Mouse (Mus musculus): ENCODE data around the gene Ciao2a. TPM values are rescaled to one million over a fixed set of nuclear protein-coding genes. Genes with fewer than 3 reads are reported as not detected.

Ciao2a gene
- polyA plus RNA-seq, 1 experiment, result 27.0 TPM

DNA sequence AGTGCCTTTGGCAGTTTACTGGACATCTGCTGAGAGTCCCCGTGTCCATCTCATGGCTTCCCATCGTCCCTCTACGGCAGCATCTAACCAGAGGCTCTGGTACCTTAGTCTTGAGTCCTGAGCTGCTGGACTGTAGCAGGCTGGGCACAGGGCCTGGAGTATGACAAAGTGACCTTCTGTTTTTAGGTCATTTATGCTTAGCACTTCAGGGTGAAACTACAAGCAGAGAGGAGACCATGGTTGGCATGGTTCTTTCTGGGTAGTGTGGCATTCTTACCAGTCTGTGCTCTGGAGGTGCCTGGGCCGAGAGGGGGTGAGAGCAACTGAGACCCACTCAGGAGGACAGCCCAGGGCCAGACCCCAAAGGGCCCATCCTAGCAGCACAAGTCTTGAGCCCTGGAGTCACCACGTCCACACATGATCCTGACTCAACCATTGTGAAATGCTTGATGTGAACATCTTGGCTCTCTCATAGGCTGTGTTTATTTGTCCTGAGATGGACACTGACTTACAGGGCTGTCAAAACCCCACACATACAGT is 47.0 kb downstream of the Ciao2a start:
- H3K4me1 ChIP-seq (ENCODE audit: control insufficient read depth, insufficient read depth, low read length), result peaks cover 3% of the 10 kb centered on the region
- no peak overlapping the region for H3K4me3 ChIP-seq (replicated peaks; ENCODE audit: control insufficient read depth, low read depth, low read length)
- WGBS, result 90% methylated on average over 5 of the region's 5 CpGs
- no peak for TF ChIP-seq CTCF (IDR thresholded peaks at IDR 0.05; ENCODE audit: control insufficient read depth, insufficient read depth, low read length)
- TF ChIP-seq POLR2A (IDR thresholded peaks at IDR 0.05; ENCODE audit: borderline replicate concordance, control insufficient read depth, low read depth, low read length), result no peak
- no peak overlapping the region for H3K27ac ChIP-seq (ENCODE audit: control insufficient read depth, insufficient read depth, low read depth, low read length, poor library complexity)

GRCm38 (mm10) chr9:66174985-66175384 is 48.6 kb downstream of the Ciao2a start:
- TF ChIP-seq POLR2A (IDR thresholded peaks at IDR 0.05; ENCODE audit: borderline replicate concordance, control insufficient read depth, low read depth, low read length), result no peak
- no peak for TF ChIP-seq CTCF (IDR thresholded peaks at IDR 0.05; ENCODE audit: control insufficient read depth, insufficient read depth, low read length)
- H3K4me3 ChIP-seq (replicated peaks; ENCODE audit: control insufficient read depth, low read depth, low read length), result no peak overlapping the region
- no peak overlapping the region for H3K27ac ChIP-seq (ENCODE audit: control insufficient read depth, insufficient read depth, low read depth, low read length, poor library complexity)
- H3K4me1 ChIP-seq (ENCODE audit: control insufficient read depth, insufficient read depth, low read length), result peaks cover 3% of the 10 kb centered on the region
- 81% methylated on average over 3 of the region's 3 CpGs for WGBS

GRCm38 (mm10) chr9:66177975-66178374 is 51.6 kb downstream of the Ciao2a start:
- WGBS, result 51% methylated on average over 1 of the region's 1 CpGs
- peaks cover 5% of the 10 kb centered on the region for H3K4me1 ChIP-seq (ENCODE audit: control insufficient read depth, insufficient read depth, low read length)
- H3K4me3 ChIP-seq (replicated peaks; ENCODE audit: control insufficient read depth, low read depth, low read length), result no peak overlapping the region
- no peak overlapping the region for H3K27ac ChIP-seq (ENCODE audit: control insufficient read depth, insufficient read depth, low read depth, low read length, poor library complexity)
- TF ChIP-seq POLR2A (IDR thresholded peaks at IDR 0.05; ENCODE audit: borderline replicate concordance, control insufficient read depth, low read depth, low read length) (no peak), CTCF (IDR thresholded peaks at IDR 0.05; ENCODE audit: control insufficient read depth, insufficient read depth, low read length) (no peak)

DNA sequence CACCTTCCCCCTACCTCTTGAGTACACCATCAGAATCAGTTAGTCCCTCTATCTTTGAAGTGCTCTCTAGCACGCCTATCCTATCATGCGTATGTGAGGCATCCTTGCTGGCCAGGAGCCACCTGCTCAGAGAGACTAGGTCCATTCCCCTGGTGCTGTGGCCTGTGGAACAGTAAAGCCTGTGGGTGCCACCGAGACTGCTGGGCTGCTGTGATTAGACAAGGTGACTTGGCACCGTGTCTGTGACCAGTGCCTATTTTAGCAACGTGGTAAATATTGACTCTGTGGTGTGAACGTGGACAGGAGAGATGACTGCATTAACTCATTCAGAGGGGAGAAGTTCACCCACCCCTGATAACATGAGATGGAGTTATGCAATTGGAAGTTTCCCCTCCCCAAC is 53.4 kb downstream of the Ciao2a start:
- TF ChIP-seq CTCF (IDR thresholded peaks at IDR 0.05; ENCODE audit: control insufficient read depth, insufficient read depth, low read length) (0 out of 2 replicates have a peak, but pooled peaks have one; percentile 1), POLR2A (IDR thresholded peaks at IDR 0.05; ENCODE audit: borderline replicate concordance, control insufficient read depth, low read depth, low read length) (no peak)
- Histone ChIP-seq H3K4me1 (ENCODE audit: control insufficient read depth, insufficient read depth, low read length) (peaks cover 10% of the 10 kb centered on the region), H3K4me3 (replicated peaks; ENCODE audit: control insufficient read depth, low read depth, low read length) (no peak overlapping the region), H3K27ac (ENCODE audit: control insufficient read depth, insufficient read depth, low read depth, low read length, poor library complexity) (peak overlapping the region; percentile 62)
- WGBS, result 45% methylated on average over 6 of the region's 6 CpGs

DNA sequence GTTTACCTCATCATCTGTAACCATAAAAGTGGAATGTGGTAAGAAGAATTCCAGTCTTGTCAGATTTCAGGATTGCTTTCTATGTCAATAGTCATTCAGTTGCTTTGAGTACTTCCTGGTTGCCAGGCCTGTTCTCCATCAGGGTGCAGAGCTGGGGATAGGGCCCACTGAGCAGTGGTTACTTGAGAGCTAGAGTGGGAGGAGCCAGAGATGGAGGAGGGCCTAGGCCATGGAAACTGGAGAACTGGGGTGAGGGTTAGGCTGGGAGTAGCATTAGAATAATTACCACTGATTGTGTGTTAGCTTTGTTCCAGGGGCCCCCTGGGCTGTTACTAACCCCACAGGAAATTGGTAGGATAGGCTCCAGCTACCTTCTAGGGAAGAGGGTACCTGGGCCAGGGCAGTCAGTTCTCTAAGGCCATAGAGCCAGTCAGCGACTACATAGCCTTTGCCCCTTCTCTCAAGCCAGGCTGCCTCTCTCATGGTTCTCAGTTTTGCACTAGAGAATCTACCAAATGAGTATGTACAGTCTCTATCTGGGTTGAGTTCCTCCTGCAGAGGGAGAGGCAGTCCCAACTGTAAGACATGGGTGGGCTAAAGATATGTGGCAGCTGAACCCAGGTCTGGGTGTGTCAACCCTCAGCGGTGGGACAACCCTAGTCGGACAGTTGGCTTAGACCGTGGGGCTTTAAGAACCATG is 54.9 kb downstream of the Ciao2a start:
- H3K27ac ChIP-seq (ENCODE audit: control insufficient read depth, insufficient read depth, low read depth, low read length, poor library complexity), result peak overlapping the region; percentile 62
- H3K4me3 ChIP-seq (replicated peaks; ENCODE audit: control insufficient read depth, low read depth, low read length), result no peak overlapping the region
- TF ChIP-seq CTCF (IDR thresholded peaks at IDR 0.05; ENCODE audit: control insufficient read depth, insufficient read depth, low read length), result no peak
- TF ChIP-seq POLR2A (IDR thresholded peaks at IDR 0.05; ENCODE audit: borderline replicate concordance, control insufficient read depth, low read depth, low read length), result no peak
- H3K4me1 ChIP-seq (ENCODE audit: control insufficient read depth, insufficient read depth, low read length), result peaks cover 10% of the 10 kb centered on the region
- WGBS, result 68% methylated on average over 4 of the region's 4 CpGs

DNA sequence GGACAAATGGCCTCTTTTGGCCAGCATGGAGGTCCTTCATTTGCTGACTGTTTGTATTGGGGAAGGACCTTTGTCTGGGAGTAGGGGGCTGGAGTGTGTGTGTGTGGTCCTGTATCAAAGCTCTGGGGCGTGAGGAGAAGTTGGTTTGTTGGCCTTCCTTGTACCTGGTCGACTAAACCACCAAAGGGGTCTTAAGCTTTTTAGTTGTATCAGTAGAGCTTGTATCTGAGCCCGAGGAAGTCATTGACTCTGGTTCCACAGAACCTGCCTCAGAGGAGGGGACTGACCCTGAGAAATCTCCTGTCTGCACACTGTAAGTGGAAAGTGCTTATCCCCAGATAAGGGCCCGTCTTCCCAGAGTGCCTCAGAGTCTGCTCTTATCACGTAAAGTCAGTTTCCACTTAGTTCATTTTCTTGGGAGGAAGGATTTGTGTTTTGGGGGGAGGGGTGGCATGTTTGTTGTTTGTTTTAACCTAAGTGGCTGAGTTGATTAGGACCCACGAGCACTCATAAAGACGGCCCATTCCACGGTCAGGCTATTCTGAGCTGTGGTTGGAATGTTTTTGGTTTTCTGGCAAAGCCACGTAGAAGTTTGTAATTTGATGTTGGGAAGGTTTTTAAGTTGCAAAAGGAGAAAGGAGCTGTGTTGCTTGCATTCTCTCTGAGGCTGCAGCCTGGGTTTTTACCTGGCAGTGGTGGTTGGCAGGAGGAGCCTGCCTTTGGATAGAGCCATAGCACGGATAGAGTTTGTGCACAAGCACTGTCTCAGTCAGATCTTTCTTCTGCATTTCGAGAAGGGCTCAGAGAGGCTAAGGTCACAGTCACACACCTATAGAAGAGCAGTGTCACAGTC is 55.6 kb downstream of the Ciao2a start:
- Histone ChIP-seq H3K27ac (ENCODE audit: control insufficient read depth, insufficient read depth, low read depth, low read length, poor library complexity) (peak overlapping the region; percentile 74), H3K4me3 (replicated peaks; ENCODE audit: control insufficient read depth, low read depth, low read length) (no peak overlapping the region), H3K4me1 (ENCODE audit: control insufficient read depth, insufficient read depth, low read length) (peaks cover 7% of the 10 kb centered on the region; the same call in 1 of the 2 replicates)
- WGBS, result 53% methylated on average over 11 of the region's 11 CpGs
- TF ChIP-seq CTCF (IDR thresholded peaks at IDR 0.05; ENCODE audit: control insufficient read depth, insufficient read depth, low read length) (no peak), POLR2A (IDR thresholded peaks at IDR 0.05; ENCODE audit: borderline replicate concordance, control insufficient read depth, low read depth, low read length) (no peak)

DNA sequence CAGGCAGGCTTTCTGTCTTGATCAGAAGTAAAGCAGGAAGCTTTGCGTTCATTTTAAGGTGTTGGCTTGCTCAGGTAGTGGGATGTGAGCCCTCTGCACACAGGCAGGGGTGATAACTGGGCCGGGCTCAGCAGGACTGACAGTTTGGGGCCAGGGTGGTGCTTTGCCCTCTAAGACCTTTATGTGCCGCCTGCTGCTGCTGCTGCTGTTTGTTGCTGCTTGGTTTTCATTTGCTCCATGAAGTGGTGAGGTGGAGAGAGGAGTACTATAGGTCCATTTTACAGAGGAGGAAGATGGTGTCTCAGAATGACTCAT is 56.2 kb downstream of the Ciao2a start:
- Histone ChIP-seq H3K4me1 (ENCODE audit: control insufficient read depth, insufficient read depth, low read length) (peaks cover 7% of the 10 kb centered on the region; the same call in 1 of the 2 replicates), H3K27ac (ENCODE audit: control insufficient read depth, insufficient read depth, low read depth, low read length, poor library complexity) (peak overlapping the region; percentile 74), H3K4me3 (replicated peaks; ENCODE audit: control insufficient read depth, low read depth, low read length) (no peak overlapping the region)
- TF ChIP-seq CTCF (IDR thresholded peaks at IDR 0.05; ENCODE audit: control insufficient read depth, insufficient read depth, low read length) (no peak), POLR2A (IDR thresholded peaks at IDR 0.05; ENCODE audit: borderline replicate concordance, control insufficient read depth, low read depth, low read length) (no peak)
- 57% methylated on average over 3 of the region's 3 CpGs for WGBS

GRCm38 (mm10) chr9:66183023-66183422 is 56.6 kb downstream of the Ciao2a start:
- TF ChIP-seq POLR2A (IDR thresholded peaks at IDR 0.05; ENCODE audit: borderline replicate concordance, control insufficient read depth, low read depth, low read length) (no peak), CTCF (IDR thresholded peaks at IDR 0.05; ENCODE audit: control insufficient read depth, insufficient read depth, low read length) (no peak)
- WGBS, result 70% methylated on average over 3 of the region's 3 CpGs
- Histone ChIP-seq H3K4me1 (ENCODE audit: control insufficient read depth, insufficient read depth, low read length) (peaks cover 7% of the 10 kb centered on the region; the same call in 1 of the 2 replicates), H3K4me3 (replicated peaks; ENCODE audit: control insufficient read depth, low read depth, low read length) (no peak overlapping the region), H3K27ac (ENCODE audit: control insufficient read depth, insufficient read depth, low read depth, low read length, poor library complexity) (peak overlapping the region; percentile 74)

Measured in bone marrow, adult 2 months (tissue).